Mouse (Mus musculus): ENCODE data around the gene Trh.

The Trh gene

DNA sequence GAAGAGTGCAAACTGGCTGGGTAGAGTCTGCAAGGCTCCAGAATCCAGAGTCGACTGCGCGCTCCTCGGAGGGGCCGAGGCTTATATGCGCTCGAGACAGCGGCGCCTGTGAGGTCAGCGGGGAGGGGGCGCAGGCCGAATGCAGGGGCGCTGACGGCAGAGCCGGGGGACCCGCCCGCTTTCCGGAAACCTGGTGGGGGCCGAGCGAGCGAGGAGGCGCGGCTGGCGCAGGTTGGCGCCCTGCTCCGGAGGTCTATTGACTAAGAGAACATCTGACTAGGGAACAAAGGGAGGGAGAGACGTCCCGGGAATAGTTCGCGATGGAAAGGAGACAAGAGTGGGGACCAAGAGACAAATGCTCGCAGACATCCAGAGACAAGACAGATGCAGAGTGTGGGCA lies at the start of gene Trh:
TSS of gene Trh (minus strand) at position 60 of the 400 bp plus-strand sequence.
- DNase-seq, result no peak

DNA sequence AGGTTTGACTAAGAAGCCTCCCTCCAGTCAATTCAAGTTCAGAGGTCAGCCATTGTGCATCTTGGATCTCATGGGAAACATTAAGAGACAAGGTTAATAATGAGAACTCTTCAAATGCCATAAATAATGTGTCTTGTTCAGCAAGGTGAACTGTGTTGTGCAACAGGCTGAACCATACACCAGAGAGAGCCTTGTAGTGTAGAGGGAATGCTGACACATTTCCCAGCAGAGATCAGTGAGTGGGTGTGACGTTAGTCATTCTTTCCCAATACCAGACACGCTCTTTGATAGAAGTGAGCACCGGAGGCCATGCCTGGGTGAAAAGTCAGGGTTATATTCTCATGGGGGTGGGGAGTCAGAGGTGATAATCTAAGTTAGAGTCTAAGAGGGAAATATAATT lies 46.4 kb upstream of the Trh start:
- no peak for DNase-seq

DNA sequence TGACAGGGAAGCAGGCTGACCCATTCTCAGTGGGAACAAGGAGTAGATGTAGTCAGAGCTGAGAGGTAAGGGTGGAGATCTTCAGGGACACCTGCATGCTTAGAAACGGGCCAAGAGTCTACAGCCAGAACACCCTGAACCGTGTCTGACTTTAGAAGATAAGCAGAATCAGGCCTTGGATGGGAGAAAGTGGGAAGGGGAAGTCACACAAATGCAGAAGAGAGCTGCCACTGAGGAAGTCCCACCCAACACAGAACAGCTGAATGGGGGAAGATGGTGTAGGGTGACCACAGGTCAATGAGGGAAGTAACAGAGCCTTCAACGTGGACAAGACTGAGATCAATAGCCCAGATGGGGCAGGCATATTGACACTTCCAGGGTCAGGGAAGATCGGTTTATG lies 42.4 kb upstream of the Trh start:
- no peak for DNase-seq

DNA sequence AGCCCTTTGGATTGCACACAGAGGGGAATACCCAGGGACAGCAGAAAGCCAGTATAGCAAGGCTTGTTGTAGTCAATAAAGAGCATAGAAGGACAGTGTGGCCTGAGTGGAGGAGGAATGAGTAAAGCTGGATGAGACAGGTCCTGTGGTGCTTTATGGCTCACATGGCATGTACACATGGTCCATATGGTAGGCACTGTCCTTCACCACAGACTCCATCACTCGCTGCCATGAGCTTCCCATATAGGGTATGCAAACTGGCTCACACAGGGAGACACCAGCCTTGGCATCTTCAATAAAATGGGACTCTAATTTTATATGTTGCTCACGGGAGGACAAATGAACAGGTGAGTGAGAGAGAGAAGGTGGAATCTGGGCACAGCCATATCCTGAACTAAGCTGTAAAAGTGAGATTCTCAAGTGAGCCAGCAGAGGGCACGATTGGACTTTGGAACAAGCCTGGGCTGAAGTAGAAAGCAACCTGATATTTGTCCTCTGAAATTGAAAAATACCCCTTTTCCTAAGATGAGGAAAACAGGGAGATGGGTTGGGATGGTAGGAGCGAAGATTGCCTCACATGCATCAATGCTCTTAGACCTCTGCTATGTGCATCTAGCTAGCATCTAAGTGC lies 41.9 kb upstream of the Trh start:
- DNase-seq, result peak; percentile 79

DNA sequence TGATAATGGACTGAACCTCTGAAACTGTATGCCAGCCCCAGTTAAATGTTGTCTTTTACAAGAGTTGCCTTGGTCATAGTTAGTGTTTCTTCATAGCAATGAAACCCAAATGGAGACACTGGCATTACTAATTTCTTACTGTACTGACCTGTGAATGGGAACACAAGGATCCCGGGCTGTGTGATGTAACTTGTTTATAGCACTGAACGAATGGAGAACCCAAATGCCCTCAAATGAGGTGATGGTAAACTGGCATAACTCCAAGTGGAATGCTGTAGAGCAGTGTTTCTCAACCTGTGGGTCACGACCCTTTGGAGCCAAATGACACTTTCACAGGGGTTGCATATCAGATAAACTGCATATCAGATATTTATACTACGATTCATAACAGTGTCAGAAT lies 41.1 kb upstream of the Trh start:
- no peak for DNase-seq

DNA sequence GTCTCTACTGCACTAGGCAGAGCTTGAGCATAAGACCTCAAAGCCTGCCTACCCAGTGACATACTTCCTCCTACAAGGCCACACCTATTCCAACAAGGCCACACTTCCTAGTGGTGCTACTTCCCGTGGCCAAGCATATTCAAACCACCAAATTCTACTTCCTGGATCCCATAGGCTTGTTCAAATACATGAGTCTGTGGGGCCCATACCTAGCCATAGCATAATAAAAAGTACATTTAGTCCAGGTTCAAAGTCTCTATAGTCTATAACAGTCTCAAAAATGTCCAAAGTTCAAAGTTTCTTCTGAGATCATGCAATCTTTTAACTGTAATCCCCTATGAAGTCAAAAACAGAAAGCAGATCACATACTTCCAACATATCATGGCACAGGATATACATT lies 32.7 kb upstream of the Trh start:
- DNase-seq, result no peak

DNA sequence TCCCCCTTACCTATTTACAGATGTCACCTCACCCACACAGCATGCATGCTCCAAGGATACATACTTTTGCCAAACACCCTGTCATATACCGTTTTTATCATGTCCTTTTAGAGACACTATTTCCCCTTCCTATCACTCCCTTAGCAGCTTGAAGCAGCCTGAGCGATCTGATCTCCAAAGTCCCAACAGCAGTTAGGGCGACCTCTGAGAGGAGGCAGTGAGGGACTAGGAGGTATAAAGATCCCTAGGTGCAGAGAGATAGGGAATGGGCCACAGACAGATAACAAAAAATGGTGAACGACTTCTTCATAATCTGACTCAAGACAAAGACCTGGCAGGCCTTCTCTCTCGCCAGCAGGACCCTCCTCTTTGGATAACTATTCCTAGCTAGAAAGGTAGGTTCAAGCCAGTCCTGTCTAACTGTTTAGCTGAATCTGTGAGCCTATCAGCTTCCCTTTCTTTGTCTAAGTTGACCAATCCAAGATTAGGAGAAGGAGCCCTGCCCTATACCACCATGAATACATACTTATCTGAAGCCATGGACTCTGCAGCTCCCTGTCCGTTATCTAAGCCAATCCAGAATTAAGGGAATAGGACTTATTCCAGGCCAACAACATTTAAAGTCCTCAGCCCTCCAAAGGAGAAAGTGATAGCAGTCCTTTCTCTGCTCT lies 29.3 kb upstream of the Trh start:
- DNase-seq, result no peak

DNA sequence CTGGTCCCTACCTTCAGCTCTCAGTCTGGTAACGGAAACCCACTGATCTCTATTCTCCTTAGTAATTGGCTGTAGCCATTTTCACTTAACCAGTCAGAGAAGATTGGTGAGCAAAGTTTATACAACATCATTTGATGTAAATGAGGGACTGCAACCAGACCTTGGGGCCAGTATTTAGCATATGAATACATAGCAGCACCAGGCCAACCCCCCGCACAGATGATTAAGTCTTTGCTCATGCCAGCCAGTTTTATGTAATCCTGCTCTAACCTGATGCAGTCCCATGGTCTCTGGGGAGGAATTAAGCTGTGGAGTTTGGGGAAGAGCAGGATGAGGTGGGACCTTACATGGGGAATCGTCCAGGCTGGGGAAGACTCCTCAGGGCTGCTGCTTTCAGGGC lies 28.2 kb upstream of the Trh start:
- no peak for DNase-seq

DNA sequence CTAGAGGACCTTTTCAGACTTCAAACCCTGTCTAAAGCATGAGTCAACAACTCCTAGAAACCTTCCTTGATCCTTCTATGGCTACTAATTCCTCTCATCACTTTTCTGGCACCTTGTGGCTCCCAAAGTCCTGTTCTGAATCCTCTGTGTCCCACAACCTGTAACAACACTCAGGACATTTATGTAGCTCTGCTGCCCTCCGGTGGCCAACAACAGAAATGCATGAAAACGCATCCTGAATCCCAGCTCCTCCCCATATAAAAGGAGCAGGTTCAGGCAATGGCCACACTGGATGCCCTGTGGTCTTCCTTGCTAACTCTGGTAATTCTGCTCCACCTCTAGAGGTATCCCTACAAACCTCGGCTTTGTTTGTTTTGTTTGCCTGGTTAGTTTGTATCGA lies 24.6 kb upstream of the Trh start:
- peak; percentile 76 for DNase-seq

DNA sequence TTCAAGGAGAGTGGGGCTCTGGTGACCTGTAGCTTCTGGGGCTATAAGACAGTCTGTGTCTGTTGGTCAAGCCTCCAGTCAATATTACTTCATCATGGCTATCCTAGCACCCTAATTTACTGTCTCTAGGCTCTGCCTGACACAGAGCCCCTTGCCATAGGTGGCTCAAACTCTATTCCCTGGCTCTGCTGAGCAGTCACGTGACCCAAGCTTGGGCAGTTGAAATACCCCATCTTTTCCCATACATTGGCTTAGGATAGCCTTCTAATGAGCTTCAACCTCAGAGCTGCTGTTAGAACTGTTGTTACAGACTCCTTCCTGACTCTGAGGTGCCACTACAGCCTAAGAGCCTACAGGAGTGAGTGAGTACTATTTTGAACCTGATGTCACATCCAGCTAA lies 23.6 kb upstream of the Trh start:
- DNase-seq, result no peak

DNA sequence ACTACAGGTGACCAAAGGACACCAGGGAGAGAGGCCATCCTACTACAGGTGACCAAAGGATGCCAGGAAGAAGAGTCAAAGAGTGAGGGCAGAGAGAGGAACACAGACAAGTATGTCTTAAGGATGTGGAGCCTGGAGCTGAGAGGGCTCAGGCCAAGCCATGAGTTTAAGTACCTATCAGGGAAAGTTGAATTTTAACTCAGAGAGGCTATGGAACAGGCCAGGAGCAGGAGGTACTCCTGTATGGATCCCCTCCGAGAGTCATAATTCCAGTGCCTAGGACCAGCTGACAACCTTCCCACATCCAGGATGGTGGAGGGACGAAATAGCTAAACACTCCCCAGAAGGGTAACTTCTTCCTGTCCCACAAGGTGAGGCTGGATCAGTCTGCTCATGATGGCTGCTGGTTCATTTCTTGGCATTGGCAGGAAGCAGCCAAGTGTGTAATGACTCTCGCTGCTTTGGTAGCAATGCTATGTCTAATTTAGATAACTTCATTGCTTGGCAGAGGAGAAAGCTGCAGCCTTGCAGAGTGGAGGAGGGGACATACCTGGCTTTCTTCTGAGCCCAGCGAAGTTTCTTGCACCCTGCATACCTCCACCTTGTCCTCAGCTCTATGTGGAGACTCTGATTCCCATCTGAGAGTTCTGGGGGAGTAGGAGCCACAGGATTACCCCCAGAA lies 16.9 kb upstream of the Trh start:
- DNase-seq, result no peak

DNA sequence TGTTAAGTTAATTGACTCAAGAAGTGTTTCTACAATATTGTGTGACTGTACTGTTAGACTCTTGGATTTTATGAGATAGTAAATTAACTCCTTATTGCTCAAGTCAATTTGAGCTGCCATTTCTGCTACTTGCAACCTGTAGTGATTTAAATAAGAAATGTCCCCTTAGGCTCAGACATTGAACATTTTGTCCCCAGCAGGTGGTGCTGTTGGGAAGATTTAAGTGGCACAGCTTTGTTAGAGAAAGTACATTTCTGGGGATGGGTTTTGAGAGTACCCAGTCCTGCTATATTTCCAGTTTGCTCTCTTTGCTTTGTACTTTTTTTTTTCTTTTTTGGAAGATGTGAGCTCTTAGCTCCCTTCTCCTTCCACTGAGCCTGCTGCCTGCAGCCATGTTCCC lies 10.9 kb upstream of the Trh start:
- no peak for DNase-seq

DNA sequence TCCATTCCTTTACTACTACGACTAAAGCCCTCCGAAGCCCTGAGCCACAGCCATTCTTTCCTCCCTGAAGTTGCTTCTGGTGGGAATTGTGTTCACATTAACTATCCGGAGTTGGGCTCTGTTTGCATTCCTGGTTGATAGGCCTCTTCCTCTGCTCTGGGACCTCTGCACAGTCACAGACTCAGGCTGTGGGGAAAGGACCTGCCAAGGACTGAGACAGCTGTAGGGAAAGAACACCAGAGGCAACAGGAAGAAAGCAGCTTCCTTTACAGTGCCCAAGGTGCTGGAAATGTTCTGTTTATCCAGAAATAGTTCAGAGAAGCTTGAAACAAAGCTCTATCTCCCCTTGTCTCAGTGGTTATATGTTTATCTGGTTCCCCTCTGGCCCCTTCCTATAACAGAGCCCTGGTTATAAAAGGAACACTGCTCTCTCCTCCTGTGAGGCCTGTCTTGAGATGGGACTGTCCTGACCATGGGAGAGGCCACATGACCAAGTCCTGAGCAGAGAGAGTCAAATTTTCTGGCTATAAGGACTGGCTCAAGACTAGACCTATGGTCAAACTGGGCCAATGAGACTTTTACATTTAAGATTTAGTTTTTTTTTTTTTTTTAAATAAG lies 8.9 kb upstream of the Trh start:
- DNase-seq, result no peak

DNA sequence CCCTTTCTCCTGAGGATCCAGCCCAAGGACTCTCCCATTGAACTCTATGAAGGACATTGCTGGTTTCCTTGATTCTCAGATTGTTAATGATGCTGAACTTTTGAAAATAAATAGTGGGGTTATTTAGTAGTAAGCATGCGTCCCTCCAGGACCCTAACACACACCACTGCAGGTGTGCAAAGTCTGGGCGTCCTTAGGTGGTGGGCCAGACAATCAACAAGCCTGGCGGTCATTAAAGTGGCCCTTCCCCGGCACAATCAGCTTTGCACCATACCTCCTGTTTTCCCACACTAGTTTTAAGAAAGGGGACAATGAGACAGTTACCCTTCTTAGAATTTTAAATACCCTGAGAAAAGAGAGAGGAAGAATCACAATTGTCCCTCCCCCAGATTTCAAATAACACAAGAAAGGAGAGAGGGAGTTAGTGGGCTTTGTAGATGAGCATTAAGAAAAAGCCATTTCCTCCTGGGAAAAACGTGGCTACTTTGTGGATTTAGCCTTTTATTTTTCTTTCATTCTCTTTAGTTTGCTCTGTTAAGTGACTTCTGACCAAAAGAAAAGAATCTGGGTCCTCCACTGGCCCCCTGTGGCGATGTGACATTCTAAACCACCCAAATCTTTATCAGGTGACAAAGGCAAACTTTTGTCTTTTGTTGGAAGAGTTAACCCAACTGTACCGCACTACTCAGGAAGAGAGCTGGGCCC lies 2.9 kb upstream of the Trh start:
- no peak for DNase-seq

DNA sequence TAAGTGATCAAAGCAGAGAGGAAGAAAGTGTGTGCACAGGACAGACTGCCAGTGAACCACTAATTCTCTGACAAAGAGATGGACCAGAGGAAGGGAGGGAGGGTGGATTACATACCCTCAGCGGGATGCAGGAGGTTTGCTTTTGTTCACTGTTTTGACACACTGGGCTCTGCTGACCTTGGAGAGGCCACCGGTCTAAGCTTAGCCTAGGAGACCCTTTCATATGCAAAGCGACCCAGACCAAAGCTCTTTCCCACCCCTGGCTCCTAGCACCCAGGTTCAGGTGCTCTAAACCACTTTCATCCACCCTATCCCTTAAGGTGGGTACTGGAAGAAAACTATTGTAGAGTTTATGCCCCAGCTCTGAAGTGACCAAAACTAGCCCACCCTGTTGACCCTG lies 1.9 kb upstream of the Trh start:
- no peak for DNase-seq

DNA sequence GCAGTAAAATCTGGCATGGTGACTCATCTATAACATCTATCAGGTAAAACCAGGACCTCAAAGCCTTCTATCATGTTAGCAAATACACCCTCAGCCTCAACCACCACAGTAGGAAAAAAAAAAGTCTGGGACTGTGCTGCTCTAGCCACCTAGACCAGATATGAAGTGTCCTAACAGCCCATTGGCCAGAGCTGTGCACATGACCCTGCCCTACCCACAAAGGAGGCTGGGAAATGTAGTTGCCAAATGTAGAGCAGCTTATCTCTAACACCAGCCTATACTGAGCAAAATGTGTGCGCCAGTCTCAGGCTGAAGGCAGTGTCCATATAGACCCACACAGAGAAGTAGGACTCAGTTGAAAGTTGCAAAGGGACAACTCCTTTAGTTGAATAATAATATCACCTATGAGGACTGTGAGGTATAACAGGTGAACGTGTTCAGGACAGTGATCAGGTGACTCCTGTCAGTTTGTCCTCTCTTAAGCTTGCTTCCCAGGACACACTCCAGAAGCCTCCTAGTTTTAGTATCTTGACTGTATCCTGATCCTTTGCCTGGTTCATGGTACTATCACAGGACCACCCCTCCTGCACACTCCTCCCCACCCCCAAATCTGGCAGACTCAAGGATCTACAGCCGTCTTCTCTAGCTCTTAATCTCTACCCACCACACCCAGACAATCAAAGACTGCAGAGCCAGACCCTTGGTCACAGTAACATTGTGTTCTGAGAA lies 3.1 kb downstream of the Trh start:
- DNase-seq, result peak; percentile 71

DNA sequence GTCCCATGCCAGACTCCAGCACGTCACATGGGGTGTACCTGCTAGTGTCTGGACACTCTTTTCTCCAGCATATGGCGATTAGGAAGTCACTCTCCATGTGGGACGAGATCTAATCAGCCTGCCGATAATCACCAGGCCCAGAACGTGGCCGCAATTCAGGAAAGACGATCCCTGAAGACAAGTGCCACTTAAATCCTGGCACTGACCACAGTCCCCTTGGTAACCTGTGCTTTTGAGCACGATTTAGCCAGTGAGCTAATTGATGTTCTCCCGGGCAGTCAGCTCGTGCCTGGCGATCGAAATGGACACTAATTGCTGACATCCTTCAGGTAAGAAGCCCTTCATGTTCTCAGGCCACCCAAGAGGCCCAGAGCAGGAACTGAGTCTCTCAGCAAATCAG lies 9.4 kb downstream of the Trh start:
- no peak for DNase-seq

DNA sequence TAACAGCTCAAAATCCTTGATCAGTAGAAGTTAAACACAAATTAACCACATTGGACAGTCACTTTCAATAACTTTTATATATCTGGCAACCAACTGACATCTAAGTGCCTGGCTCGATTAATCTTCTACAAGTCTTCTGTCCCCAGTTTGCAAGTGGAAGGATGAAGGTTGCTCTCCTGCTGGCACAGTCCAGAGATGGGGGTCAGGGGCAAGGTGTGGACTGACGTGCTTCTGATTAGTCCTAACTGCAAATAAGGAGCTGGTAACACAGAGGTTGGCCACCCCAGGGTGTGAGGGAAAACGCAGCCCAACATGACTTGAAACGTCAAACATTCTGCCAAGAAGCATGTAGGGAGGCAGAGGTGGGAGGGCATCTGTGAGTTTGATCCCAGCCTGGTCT lies 12.7 kb downstream of the Trh start:
- no peak for DNase-seq

DNA sequence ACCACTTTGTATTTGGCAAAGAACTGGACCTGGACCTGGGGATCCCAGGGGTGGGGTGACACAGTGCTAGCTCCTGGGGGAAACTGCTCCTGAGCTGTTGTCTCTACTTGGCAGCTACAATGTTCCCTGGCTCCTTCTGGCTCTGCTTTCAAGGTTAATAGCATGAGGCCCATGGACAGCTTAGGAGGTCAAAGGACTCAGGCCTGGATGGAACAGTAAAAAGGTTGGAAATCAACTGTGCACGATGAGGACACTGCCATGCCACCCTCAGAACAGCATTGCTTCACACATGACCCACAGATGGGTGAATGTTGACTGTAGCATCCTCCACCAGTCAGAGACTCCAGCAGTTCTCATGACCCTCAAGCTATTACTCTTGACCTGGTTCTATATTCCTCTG lies 13.1 kb downstream of the Trh start:
- DNase-seq, result no peak

DNA sequence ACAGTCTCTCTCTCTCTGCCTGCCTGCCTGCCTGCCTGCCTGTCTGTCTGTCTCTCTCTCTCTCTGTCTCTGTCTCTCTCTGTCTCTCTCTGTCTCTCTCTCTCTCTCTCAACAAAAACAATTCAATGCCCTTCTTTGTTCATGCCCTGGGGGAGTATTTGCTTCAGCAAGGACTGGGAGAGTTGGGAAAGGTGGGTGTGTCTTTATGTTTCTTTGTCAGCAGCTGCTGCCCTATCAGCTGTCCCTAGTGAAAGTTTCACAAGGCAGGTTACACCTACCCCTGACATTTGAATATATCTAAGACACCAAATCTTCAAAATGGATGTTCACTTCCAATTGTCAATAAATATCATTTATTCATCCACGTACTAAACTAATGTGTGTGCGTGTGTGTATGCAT lies 14.9 kb downstream of the Trh start:
- DNase-seq, result no peak

DNA sequence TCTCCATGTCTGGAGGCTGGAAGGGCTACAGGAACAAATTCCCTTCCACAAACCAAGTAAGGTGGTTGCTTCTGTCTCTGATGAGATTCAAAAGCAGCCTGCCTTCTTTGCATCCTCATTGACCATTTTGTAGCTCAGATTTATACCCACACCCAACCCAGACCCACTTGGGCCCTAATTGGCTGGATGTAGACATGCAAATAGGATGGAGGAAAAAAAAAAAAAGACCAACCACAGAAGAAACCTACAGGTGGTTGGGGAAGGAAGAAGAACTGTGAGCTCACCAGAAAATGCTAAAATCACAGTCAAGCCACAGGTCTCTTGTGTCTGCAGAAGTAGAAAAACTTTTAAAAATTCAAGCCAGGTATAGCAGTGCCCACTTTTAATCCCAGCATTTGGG lies 15.3 kb downstream of the Trh start:
- DNase-seq, result no peak

DNA sequence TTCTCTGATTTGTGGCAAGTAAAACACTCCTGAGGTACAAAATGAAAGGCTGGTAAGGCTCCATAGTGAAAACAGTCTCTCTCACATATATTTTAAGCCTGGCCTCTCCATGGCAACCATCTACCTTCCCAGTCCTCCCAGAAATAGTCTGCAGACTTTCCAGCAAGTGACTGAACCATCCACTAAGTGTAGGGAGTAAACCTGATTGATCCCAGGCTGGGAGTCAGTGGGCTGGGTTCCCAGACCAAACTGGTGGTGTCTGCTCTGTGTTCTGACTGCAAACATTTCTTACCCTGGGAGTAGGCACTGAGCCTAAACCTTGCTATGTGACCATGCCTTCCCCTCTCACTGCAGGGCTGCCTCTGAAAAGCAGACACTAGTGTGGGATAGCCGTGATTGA lies 19.5 kb downstream of the Trh start:
- no peak for DNase-seq

DNA sequence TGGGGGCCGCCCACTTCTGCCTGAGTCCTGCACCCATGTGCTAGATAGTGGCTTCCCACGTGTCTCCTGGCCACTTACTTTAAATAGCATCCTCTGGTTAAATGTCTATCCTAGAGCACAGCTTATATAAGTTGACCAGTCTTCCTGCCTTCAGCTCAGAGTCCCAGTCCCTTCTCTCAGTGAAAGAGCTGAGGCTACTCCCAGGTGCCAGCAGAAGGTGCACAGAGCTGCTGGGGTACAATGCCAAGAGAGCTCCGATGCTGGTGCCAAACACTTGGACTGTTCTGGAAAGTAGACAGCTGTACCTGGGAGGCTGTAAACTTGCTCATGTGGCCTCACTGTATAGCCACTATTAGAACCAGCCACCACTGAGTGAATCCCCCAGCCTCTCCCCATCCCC lies 22.4 kb downstream of the Trh start:
- no peak for DNase-seq
